Mouse (Mus musculus): ENCODE results near the gene Olfr1219.

Olfr1219 gene

GRCm38 (mm10) chr2:89083413-89083812 is at the start of gene Olfr1219:
Gene Olfr1219, minus strand, starts transcription at chr2:89083513.
- no peak for DNase-seq (ENCODE audit: low read depth, low spot score)

GRCm38 (mm10) chr2:89132954-89133353 is 49.6 kb upstream of the Olfr1219 start, which contains the start of gene Olfr1222:
Gene Olfr1222, minus strand, starts transcription at chr2:89133054.
- no peak for DNase-seq (ENCODE audit: low read depth, low spot score)

DNA sequence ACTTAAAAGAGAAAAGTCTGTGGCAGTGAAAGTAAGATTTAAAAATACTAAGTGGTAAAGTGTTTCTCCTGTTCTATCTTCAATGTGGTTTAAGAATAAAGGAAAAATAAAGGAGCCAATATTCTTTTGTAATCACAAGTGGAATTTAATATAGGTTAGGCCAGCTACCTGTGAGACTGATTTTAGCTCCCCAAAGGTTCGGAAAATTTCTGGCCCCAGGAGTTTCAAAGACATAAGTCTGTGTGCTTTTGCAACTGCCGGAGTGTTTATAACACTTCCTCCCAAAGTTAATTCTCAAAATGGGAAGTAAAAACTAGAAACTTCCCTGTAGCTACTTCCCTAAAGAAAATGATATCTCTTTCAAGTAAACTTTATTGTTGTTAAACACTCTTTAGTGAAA is 33.9 kb upstream of the Olfr1219 start, which contains the start of gene Olfr1221:
Gene Olfr1221 (minus strand): TSS at position 101 of the 400 bp plus-strand sequence.
- DNase-seq (ENCODE audit: low read depth, low spot score) = no peak

DNA sequence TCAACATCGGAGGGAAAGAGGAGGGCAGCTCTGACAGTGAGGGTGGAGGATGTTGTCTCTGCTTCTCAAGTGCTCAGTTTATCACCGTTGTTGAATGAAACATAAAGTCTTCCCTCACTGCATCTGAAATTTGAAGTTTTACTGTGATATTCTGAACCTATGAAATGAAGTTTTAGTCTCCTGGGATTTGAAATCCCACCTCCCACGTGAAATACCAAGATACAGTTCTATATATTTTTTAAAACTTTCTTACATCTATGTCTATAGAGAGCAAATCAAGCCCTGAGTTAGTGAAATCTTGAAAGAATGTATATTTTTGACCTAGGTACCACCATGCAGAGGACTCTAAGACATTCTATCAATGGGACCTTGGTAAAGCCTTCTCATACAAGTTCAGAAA is 23.4 kb upstream of the Olfr1219 start, which contains the start of gene Olfr1220:
Gene Olfr1220 (minus strand): TSS at position 101 of the 400 bp plus-strand sequence.
- DNase-seq (ENCODE audit: low read depth, low spot score) = no peak

DNA sequence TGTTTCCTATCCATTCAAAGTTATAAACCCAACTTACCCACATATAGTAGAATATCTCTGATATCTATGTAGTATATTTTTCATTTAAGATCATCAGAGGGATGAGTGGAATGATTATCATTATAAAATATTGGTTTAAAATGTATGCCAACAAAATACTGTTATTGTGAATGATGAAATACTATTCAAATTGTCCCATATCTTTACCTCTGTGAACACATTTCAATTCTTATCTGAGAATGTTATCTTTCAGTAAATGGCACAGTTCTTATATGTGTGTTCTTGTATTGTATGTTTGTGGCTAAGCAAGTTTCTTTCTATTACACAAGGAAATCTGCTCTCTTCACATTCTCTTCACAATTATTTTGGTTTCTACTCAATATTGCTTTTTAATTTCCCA is 22.3 kb upstream of the Olfr1219 start:
- no peak for DNase-seq (ENCODE audit: low read depth, low spot score)

GRCm38 (mm10) chr2:89093848-89094247 is 10.5 kb upstream of the Olfr1219 start:
- DNase-seq (ENCODE audit: low read depth, low spot score) = no peak

GRCm38 (mm10) chr2:89081487-89081886 is 1.8 kb downstream of the Olfr1219 start:
- DNase-seq (ENCODE audit: low read depth, low spot score) = no peak

GRCm38 (mm10) chr2:89061087-89061486 is 22.2 kb downstream of the Olfr1219 start, which contains the start of gene Olfr1218:
Gene Olfr1218, minus strand, starts transcription at chr2:89061187.
- DNase-seq (ENCODE audit: low read depth, low spot score) = no peak

DNA sequence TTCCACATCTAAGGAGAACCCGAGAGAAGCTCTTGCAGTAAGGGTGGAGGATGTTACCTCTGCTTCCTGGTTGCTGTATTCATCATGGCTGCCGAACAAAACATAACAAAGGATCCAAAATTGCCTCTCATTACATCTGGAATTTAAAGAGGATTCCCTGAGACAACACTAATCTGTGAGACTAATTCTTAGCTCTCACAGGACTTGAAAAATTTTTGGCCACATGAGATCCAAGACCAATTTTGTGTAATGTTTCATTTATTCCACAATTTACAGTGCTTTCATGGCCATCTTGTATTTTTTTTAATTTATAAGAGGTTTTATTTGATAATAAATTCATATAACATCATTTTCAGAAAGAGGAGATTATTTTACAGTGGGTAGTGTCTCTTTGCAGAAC is 51.3 kb downstream of the Olfr1219 start, which contains the start of gene Olfr1217:
Gene Olfr1217 (minus strand): TSS at position 101 of the 400 bp plus-strand sequence.
- no peak for DNase-seq (ENCODE audit: low read depth, low spot score)

Data from telencephalon, adult 2 months (tissue).